Mouse (Mus musculus): ENCODE results near the gene Mcf2l. TPM values are rescaled to one million over a fixed set of nuclear protein-coding genes. Genes with fewer than 3 reads are reported as not detected.

Mcf2l gene
- polyA plus RNA-seq, 1 experiment = 17.3 TPM

GRCm38 (mm10) chr8:13057351-13057750, 183.7 kb downstream of the Mcf2l start:
- H3K27ac ChIP-seq (ENCODE audit: control insufficient read depth, insufficient read depth, low read depth, low read length, poor library complexity) = no peak overlapping the region
- H3K4me1 ChIP-seq (ENCODE audit: control insufficient read depth, insufficient read depth, low read length) = no peaks in the 10 kb centered on the region; the same call in 1 of the 2 replicates
- no peak for TF ChIP-seq CTCF (IDR thresholded peaks at IDR 0.05; ENCODE audit: control insufficient read depth, insufficient read depth, low read length)
- TF ChIP-seq POLR2A (IDR thresholded peaks at IDR 0.05; ENCODE audit: borderline replicate concordance, control insufficient read depth, low read depth, low read length) = no peak
- WGBS = 75% methylated on average over 4 of the region's 4 CpGs
- H3K4me3 ChIP-seq (replicated peaks; ENCODE audit: control insufficient read depth, low read depth, low read length) = no peak overlapping the region

GRCm38 (mm10) chr8:13060441-13061150, 187.0 kb downstream of the Mcf2l start, which contains the start of gene Proz:
Gene Proz (plus strand): TSS chr8:13060914.
- H3K4me3 ChIP-seq (replicated peaks; ENCODE audit: control insufficient read depth, low read depth, low read length) = no peak within 1 kb of the TSS

GRCm38 (mm10) chr8:13063112-13063511, 189.5 kb downstream of the Mcf2l start:
- H3K4me3 ChIP-seq (replicated peaks; ENCODE audit: control insufficient read depth, low read depth, low read length) = no peak overlapping the region
- no peak overlapping the region for H3K27ac ChIP-seq (ENCODE audit: control insufficient read depth, insufficient read depth, low read depth, low read length, poor library complexity)
- H3K4me1 ChIP-seq (ENCODE audit: control insufficient read depth, insufficient read depth, low read length) = no peaks in the 10 kb centered on the region
- WGBS = 54% methylated on average over 16 of the region's 16 CpGs
- TF ChIP-seq CTCF (IDR thresholded peaks at IDR 0.05; ENCODE audit: control insufficient read depth, insufficient read depth, low read length) (no peak), POLR2A (IDR thresholded peaks at IDR 0.05; ENCODE audit: borderline replicate concordance, control insufficient read depth, low read depth, low read length) (no peak)

More at GRCm38 (mm10) chr8:13060441-13061150, 187.0 kb downstream of the Mcf2l start, which contains the start of gene Proz:
- H3K4me1 ChIP-seq (ENCODE audit: control insufficient read depth, insufficient read depth, low read length) = no peaks in the 10 kb centered on the region; the same call in 1 of the 2 replicates
- WGBS = 78% methylated on average over 17 of the region's 17 CpGs
- no peak for TF ChIP-seq CTCF (IDR thresholded peaks at IDR 0.05; ENCODE audit: control insufficient read depth, insufficient read depth, low read length)
- TF ChIP-seq POLR2A (IDR thresholded peaks at IDR 0.05; ENCODE audit: borderline replicate concordance, control insufficient read depth, low read depth, low read length) = no peak
- H3K27ac ChIP-seq (ENCODE audit: control insufficient read depth, insufficient read depth, low read depth, low read length, poor library complexity) = no peak within 1 kb of the TSS

Other genes starting within 250 kb of the Mcf2l start
- 45.6 and 65.8 TPM in 2 replicates for gene Tubgcp3, start 201.6 kb upstream of the Mcf2l start, polyA plus RNA-seq (2011; ENCODE audit: insufficient read depth, insufficient read length, low replicate concordance, missing spikeins)
- gene Atp11a, start 116.8 kb upstream of the Mcf2l start, polyA plus RNA-seq (2011; ENCODE audit: insufficient read depth, insufficient read length, low replicate concordance, missing spikeins) = 5.2 and 28.4 TPM in 2 replicates
- gene F7, start 152.2 kb downstream of the Mcf2l start, polyA plus RNA-seq (2011; ENCODE audit: insufficient read depth, insufficient read length, low replicate concordance, missing spikeins) = 0.86 and 1.3 TPM in 2 replicates
- 8.0 and 27.9 TPM in 2 replicates for gene F10, start 163.5 kb downstream of the Mcf2l start, polyA plus RNA-seq (2011; ENCODE audit: insufficient read depth, insufficient read length, low replicate concordance, missing spikeins)
- gene Proz, start 187.1 kb downstream of the Mcf2l start, polyA plus RNA-seq (2011; ENCODE audit: insufficient read depth, insufficient read length, low replicate concordance, missing spikeins) = 0.34 and 0.70 TPM in 2 replicates
- 16.6 and 19.1 TPM in 2 replicates for gene Pcid2, start 231.7 kb downstream of the Mcf2l start, polyA plus RNA-seq (2011; ENCODE audit: insufficient read depth, insufficient read length, low replicate concordance, missing spikeins)
- 54.9 and 73.7 TPM in 2 replicates for gene Cul4a, start 231.8 kb downstream of the Mcf2l start, polyA plus RNA-seq (2011; ENCODE audit: insufficient read depth, insufficient read length, low replicate concordance, missing spikeins)